Mouse (Mus musculus) myocyte (in vitro differentiated cells): ENCODE measurements at regions not wholly inside any gene's neighbourhood (a gene's known extent, or its start where the extent isn't known, plus 50 kb on each side); places are given as distances from the start of the nearest gene placed in this dataset.

Experiments
- MYOG ChIP-seq, 3 experiments: IDR thresholded peaks; one replicate each; pipeline ENCODE4 v1.6.1; 2011; ENCODE audit warnings: control low read depth in 2 of 3, low read depth in 2 of 3, mild to moderate bottlenecking in 2 of 3; ENCODE audit not compliant: insufficient read length in 2 of 3, control insufficient read depth in 1 of 3, insufficient read depth in 1 of 3
- POLR2A ChIP-seq: IDR thresholded peaks from one replicate; pipeline ENCODE4 v1.6.1; 2011; ENCODE audit warnings: low read depth, mild to moderate bottlenecking, control low read depth, moderate library complexity; ENCODE audit not compliant: insufficient read length
- TCF12 ChIP-seq: IDR thresholded peaks from one replicate; pipeline ENCODE4 v1.6.1; 2011; ENCODE audit warnings: mild to moderate bottlenecking, control low read depth; ENCODE audit not compliant: poor library complexity, insufficient read depth, severe bottlenecking
- USF1 ChIP-seq: IDR thresholded peaks from one replicate; pipeline ENCODE4 v1.6.1; 2011; ENCODE audit warnings: low read depth, mild to moderate bottlenecking, control low read depth, moderate library complexity

DNA sequence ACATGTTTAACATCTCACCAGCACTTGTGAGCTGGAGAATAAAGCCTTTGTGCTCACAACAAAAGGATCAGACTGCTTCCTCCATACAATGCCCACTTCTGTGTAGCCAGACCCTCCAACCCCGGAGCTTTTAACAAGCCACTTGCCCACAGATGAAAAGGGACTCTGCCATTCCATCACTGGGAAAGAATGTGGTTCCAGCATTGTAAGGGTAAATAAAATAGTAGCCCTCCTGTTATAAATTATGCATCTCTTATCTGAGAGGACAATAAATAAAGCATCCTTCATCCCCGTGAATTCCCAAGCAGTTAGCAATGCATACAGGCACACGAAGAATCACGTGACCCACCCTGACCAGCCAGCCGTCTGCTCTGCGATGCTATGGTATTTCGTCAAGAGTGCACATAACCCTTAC lies 247.7 kb upstream of the Id4 start:
- no peak for TF ChIP-seq POLR2A
- TF ChIP-seq USF1 = no peak
- no peak for TF ChIP-seq MYOG (IDR thresholded peaks at IDR 0.05; ENCODE audit: control insufficient read depth in 1 of 3, insufficient read depth in 1 of 3, insufficient read length in 2 of 3, low read depth in 2 of 3)
- no peak for TF ChIP-seq TCF12
